Mouse (Mus musculus): ENCODE measurements at regions not wholly inside any gene's neighbourhood (a gene's known extent, or its start where the extent isn't known, plus 50 kb on each side); places are given as distances from the start of the nearest gene placed in this dataset.

DNA sequence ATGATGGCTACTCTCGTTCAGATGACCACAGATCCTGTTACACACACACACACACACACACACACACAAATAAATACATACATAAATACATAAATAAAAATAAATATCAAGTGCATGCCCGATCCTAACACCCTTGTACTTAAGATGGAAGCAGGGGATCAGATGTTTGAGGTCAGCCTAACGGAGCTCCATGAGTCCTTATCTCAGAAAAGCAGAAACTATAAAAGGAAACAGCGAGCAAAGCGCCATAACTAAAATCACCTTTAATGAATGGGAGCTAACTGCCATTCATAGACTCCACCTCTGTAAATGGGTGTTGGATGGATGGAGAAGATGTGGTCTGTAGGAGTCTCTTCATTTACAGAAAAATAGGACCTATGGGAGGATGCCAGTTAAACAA lies 56.8 kb upstream of the Fxr1 start:
- no peak for TF ChIP-seq POLR2A (IDR thresholded peaks at IDR 0.05; ENCODE audit: low read depth, low read length)
- TF ChIP-seq CTCF (IDR thresholded peaks at IDR 0.05; ENCODE audit: extremely low read depth, insufficient read length, insufficient replicate concordance, low read depth, low read length) = no peak

All from small intestine, adult 2 months (tissue).